ENCODE assay signal across 8 mouse cellular contexts in the genomic region with DNA sequence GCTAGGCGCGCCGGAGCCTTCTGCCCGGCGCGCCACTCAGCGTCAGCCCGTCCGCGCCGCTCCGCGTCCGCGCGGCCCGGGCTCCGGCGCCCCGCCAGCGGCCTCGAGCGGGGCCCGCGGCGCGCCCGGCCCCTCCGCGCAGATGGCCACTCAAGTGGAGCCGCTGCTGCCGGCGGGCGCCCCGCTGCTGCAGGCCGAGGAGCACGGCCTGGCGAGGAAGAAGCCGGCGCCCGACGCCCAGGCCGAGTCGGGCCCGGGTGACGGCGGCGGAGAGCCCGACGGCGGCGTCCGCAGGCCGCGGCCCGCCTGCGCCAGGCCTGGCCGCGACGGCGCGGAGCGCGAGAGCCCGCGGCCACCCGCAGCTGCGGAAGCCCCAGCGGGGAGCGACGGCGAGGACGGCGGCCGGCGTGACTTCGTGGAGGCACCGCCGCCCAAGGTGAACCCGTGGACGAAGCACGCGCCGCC. TPM values are rescaled to one million over a fixed set of nuclear protein-coding genes. Genes with fewer than 3 reads are reported as not detected.
DNase-seq lines count a peak whose midpoint lies in the region; ATAC-seq and TF ChIP-seq lines count a peak whose summit lies in the region.

TSS of gene Larp1 (plus strand) at position 14 of the 465 bp plus-strand sequence.

- H3K4me1 ChIP-seq in lung, adult 2 months (ENCODE audit: control insufficient read depth, insufficient read depth, low read length), result peaks cover 9% of the 10 kb centered on the region; the same call in 1 of the 2 replicates
- peaks cover 32% of the 10 kb centered on the region for H3K4me1 ChIP-seq in embryonic facial prominence, embryonic 15.5 days
- peaks cover 20% of the 10 kb centered on the region for H3K4me1 ChIP-seq in heart, embryonic 16.5 days (ENCODE audit: control insufficient read depth, insufficient read depth, low read length)

- DNase-seq in lung, adult 2 months, result no peak
- DNase-seq in lung, postnatal 25 days (ENCODE audit: low spot score), result no peak
- no peak for DNase-seq in adrenal gland, adult 8-10 months
- peak in 1 of 2 experiments; percentile 54 for DNase-seq in left cerebral cortex, postnatal 36 days (ENCODE audit: low spot score in 2 of 2)
- DNase-seq in yolk sac, embryonic 10.5 days (ENCODE audit: low spot score), result no peak

- peak; percentile 49; the same call in 1 of the 2 replicates for ATAC-seq in embryonic facial prominence, embryonic 15.5 days (ENCODE audit: insufficient number of reproducible peaks, low FRiP score, low TSS enrichment, low read depth)
- ATAC-seq in heart, embryonic 16.5 days (replicated peaks; ENCODE audit: extremely low read depth, insufficient read depth, low FRiP score), result peak; percentile 55; the same call in 1 of the 2 replicates
- no peak for ATAC-seq in monocyte, adult 5-6 weeks (replicated peaks; ENCODE audit: insufficient number of reproducible peaks, low FRiP score, low TSS enrichment, poor library complexity, severe bottlenecking)

- no peaks in the 10 kb centered on the region for H3K27me3 ChIP-seq in embryonic facial prominence, embryonic 15.5 days
- no peaks in the 10 kb centered on the region for H3K27me3 ChIP-seq in heart, embryonic 16.5 days (ENCODE audit: control insufficient read depth, insufficient read depth, low read length)

- no peak for TF ChIP-seq CTCF in lung, adult 2 months (IDR thresholded peaks at IDR 0.05; ENCODE audit: insufficient read depth, low read length)

- H3K4me3 ChIP-seq in lung, adult 2 months (replicated peaks; ENCODE audit: extremely low read depth, low read depth, low read length), result peak within 1 kb of the TSS; percentile 98
- H3K4me3 ChIP-seq in embryonic facial prominence, embryonic 15.5 days (replicated peaks), result peak within 1 kb of the TSS; percentile 93
- H3K4me3 ChIP-seq in heart, embryonic 16.5 days (ENCODE audit: low read length), result peak within 1 kb of the TSS; percentile 85

- peak within 1 kb of the TSS; percentile 93 for H3K4me2 ChIP-seq in embryonic facial prominence, embryonic 15.5 days (replicated peaks)
- H3K4me2 ChIP-seq in heart, embryonic 16.5 days (ENCODE audit: low read depth, low read length), result peak within 1 kb of the TSS; percentile 70

- no peaks in the 10 kb centered on the region for H3K36me3 ChIP-seq in embryonic facial prominence, embryonic 15.5 days
- H3K36me3 ChIP-seq in heart, embryonic 16.5 days (ENCODE audit: control insufficient read depth, insufficient read depth), result no peaks in the 10 kb centered on the region

- H3K9me3 ChIP-seq in embryonic facial prominence, embryonic 15.5 days (replicated peaks), result no peaks in the 10 kb centered on the region
- no peaks in the 10 kb centered on the region for H3K9me3 ChIP-seq in heart, embryonic 16.5 days (replicated peaks; ENCODE audit: control insufficient read depth, low read length)

- 6% methylated on average over 76 of the region's 84 CpGs for WGBS in lung, adult 2 months
- under 1% methylated on average over 80 of the region's 84 CpGs for WGBS in embryonic facial prominence, embryonic 15.5 days
- under 1% methylated on average over 71 of the region's 84 CpGs for WGBS in heart, embryonic 16.5 days

- peak within 1 kb of the TSS; percentile 88 for H3K27ac ChIP-seq in embryonic facial prominence, embryonic 15.5 days (replicated peaks)
- H3K27ac ChIP-seq in heart, embryonic 16.5 days (ENCODE audit: low read length), result peak within 1 kb of the TSS; percentile 88

- no peak for TF ChIP-seq POLR2A in lung, adult 2 months (IDR thresholded peaks at IDR 0.05; ENCODE audit: borderline replicate concordance, extremely low read depth, low read depth, low read length)

- intact Hi-C loops in left cerebral cortex, postnatal 36 days (cut with DNase I), result loop anchor here (2.0 to 5.0 kb wide), 2 partner anchors 46 to 93 kb away; partner anchors contain the start of gene Cnot8

- H3K9ac ChIP-seq in embryonic facial prominence, embryonic 15.5 days, result peak within 1 kb of the TSS; percentile 99
- H3K9ac ChIP-seq in heart, embryonic 16.5 days (ENCODE audit: low read length), result peak within 1 kb of the TSS; percentile 92

RNA-seq across cellular contexts. Expression of gene Larp1, which starts in this region (rescaled TPM):
- polyA plus RNA-seq in lung, adult 2 months (2012; rRNA removed), result 26.9 and 34.6 TPM in 2 replicates
- 100 to 1,000 TPM in 3 of 4 experiments, 10 to 100 TPM in 1; 95.7 to 109 (median 104) TPM for total RNA-seq in adrenal gland, adult 8-10 months (2022)
- 19.3 and 20.2 TPM in 2 replicates for polyA plus RNA-seq in embryonic facial prominence, embryonic 15.5 days (2015; fragmentation: Nextera tagmentation; extraction: Ambion mirVana)
- polyA plus RNA-seq in heart, embryonic 16.5 days (2015; fragmentation: Nextera tagmentation; extraction: Ambion mirVana), result 12.1 and 12.9 TPM in 2 replicates
- total RNA-seq in left cerebral cortex, postnatal 36 days (2021), result 10 to 100 TPM; 84.8 to 92.3 TPM
- 26.3 to 50.9 TPM (median 33.5 TPM) in 3 replicates for total RNA-seq in monocyte, adult 5-6 weeks (2017)
